Mouse (Mus musculus) layer of hippocampus, adult 9-10 months (tissue): ENCODE data around the gene Rab3c.

Experiments
- DNase-seq: peaks from one replicate; pipeline ENCODE4 v3.0.0; 2022; ENCODE audit warnings: low spot score

The Rab3c gene

GRCm38 (mm10) chr13:110018941-110019743 is 261.7 kb downstream of the Rab3c start:
- DNase-seq, result no peak

- peak; percentile 64 for DNase-seq
Observed at GRCm38 (mm10) chr13:110018431-110018901, 262.3 kb downstream of the Rab3c start.

DNA sequence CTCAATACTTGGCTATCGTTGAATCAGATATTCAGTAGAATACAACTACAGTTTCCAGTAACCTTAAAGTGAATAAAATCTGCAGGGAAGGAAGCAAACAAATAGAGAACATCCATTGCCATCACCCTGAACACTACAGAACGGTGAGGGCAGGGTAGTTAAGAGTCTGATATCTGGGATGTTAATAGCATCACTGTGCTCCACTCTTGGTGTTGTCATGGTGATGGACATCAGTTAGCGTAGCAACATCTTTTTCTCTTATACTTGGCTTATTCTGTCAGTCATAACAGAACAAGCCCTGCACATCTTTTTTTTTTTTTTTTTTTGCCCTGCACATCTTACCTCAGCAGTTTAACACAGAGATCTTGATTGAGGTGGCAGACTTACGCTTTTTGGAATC is 268.8 kb downstream of the Rab3c start:
- no peak for DNase-seq

- no peak for DNase-seq
Observed at GRCm38 (mm10) chr13:110010876-110011275, 269.9 kb downstream of the Rab3c start.

DNA sequence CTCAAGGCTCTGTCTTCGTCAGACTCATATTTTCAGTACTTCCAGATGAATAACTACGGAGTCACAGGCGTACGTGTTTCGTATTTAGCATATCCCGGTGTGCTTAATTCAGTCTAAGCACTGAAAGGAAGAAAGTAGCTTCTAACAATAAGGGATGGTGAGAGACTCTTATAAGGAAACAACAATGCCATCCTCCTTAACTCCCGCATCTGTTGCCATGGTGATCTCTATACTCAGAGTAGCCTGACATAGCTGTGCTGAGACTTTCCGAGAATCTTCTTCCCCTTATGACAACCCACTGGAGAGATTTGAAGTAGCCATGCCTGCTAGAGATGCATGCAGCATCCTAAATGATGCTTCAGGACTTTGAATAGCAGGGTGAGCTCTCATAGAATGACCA is 272.3 kb downstream of the Rab3c start:
- no peak for DNase-seq

DNA sequence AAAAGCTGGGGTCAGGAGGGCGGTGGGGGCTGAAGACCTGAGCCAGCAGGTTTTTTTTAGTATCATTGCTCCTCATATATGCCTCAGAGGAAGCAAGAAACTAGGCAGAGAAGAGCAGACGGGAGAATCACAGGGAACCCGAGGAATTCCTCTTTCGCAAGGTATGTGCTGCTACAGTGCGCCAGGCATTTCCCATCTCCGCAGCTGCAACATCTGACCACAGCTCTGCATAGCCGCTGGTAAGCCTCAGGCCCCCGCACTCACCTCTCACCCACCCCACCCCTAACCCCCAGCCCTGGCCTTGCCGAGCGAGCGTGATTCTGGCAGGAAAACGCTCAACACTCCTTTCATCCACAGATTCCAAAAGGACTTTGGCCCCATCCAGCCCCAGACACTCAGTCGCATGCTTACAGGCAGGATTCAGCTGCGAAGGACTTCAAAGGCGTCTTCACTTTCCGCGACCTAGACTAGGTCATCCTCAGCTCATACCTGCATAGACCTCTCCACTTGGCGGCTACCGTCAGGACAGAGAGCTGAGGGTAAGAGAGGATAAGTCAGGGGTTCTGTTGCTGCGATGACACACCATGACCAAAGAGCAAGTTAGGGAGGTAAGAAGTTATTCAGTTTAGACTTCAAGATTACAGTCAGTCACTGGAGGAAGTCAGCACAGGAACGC is 274.6 kb downstream of the Rab3c start:
- DNase-seq, result no peak
